Mouse (Mus musculus) lung, postnatal 0 days (tissue): ENCODE results near the gene Zc3h7a.

Experiments
- CTCF ChIP-seq: IDR thresholded peaks from 2 replicates; pipeline ENCODE4 v1.5.1; 2016; ENCODE audit warnings: antibody characterized with exemption, mild to moderate bottlenecking
- EP300 ChIP-seq: IDR thresholded peaks from 2 replicates; pipeline ENCODE4 v1.6.1; 2016; ENCODE audit warnings: antibody characterized with exemption, mild to moderate bottlenecking, control low read depth

GRCm38 (mm10) chr16:11203600-11204390 lies 27.6 kb upstream of the Zc3h7a start:
- no peak for TF ChIP-seq EP300
- no peak for TF ChIP-seq CTCF
